8 mouse cellular contexts compared by ENCODE assay signal in the genomic region with DNA sequence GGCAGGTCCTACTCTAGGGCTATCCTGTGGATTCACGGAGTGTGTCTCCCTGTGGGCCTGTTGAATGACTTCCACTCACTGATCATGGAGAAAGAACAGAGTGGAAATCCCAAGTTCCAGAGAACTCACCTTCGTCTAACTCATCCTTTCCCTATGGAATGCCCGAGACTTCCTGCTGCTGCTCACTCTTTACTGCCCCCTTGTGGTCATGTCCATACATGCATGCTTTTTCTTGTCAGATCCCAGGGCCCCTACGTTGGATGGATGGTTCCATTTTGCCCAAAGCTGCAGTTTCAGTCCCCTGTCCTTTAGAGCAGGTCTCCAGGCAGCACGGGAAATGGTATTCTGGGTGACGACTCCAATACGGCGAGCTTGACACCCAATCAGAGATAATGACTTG. TPM values are rescaled to one million over a fixed set of nuclear protein-coding genes. Genes with fewer than 3 reads are reported as not detected.
DNase-seq lines count a peak whose midpoint lies in the region; ATAC-seq lines count a peak whose summit lies in the region.

No protein-coding gene starts in this region.

- no peaks in the 10 kb centered on the region for H3K27me3 ChIP-seq in forebrain, embryonic 10.5 days (ENCODE audit: poor library complexity, severe bottlenecking)
- H3K27me3 ChIP-seq in forebrain, embryonic 16.5 days (replicated peaks; ENCODE audit: control insufficient read depth, insufficient read depth, low read length): no peaks in the 10 kb centered on the region
- no peaks in the 10 kb centered on the region for H3K27me3 ChIP-seq in stomach, embryonic 14.5 days (ENCODE audit: control insufficient read depth, insufficient read depth, low read length)

- no peak for ATAC-seq in forebrain, embryonic 16.5 days
- ATAC-seq in megakaryocyte progenitor cell, adult 5-6 weeks (replicated peaks; ENCODE audit: poor library complexity): peak; percentile 48
- no peak for ATAC-seq in stomach, embryonic 14.5 days (ENCODE audit: insufficient number of reproducible peaks, insufficient read depth, low FRiP score, low read depth)

- H3K36me3 ChIP-seq in forebrain, embryonic 10.5 days (replicated peaks): peaks cover 47% of the 10 kb centered on the region
- H3K36me3 ChIP-seq in forebrain, embryonic 16.5 days (ENCODE audit: control insufficient read depth, insufficient read depth): peaks cover 5% of the 10 kb centered on the region; the same call in 1 of the 2 replicates
- peaks cover 29% of the 10 kb centered on the region for H3K36me3 ChIP-seq in stomach, embryonic 14.5 days (ENCODE audit: control insufficient read depth, insufficient read depth, low read length)

- H3K4me3 ChIP-seq in forebrain, embryonic 10.5 days: peak overlapping the region; percentile 11; the same call in 1 of the 2 replicates
- H3K4me3 ChIP-seq in forebrain, embryonic 16.5 days (replicated peaks; ENCODE audit: low read length): no peak overlapping the region
- no peak overlapping the region for H3K4me3 ChIP-seq in stomach, embryonic 14.5 days (ENCODE audit: low read depth, low read length)

- intact Hi-C loops in heart, postnatal 14 days (cut with DNase I): no loop called here

- peak overlapping the region; percentile 48; the same call in 1 of the 2 replicates for H3K27ac ChIP-seq in forebrain, embryonic 10.5 days
- H3K27ac ChIP-seq in forebrain, embryonic 16.5 days (ENCODE audit: low read length): no peak overlapping the region
- peak overlapping the region; percentile 21; the same call in 1 of the 2 replicates for H3K27ac ChIP-seq in stomach, embryonic 14.5 days (ENCODE audit: low read length)

- H3K4me2 ChIP-seq in forebrain, embryonic 16.5 days (ENCODE audit: low read length): no peak overlapping the region
- no peak overlapping the region for H3K4me2 ChIP-seq in stomach, embryonic 14.5 days (replicated peaks; ENCODE audit: low read depth, low read length)

- H3K9me3 ChIP-seq in forebrain, embryonic 10.5 days: no peaks in the 10 kb centered on the region
- H3K9me3 ChIP-seq in forebrain, embryonic 16.5 days (ENCODE audit: control insufficient read depth, low read length): no peaks in the 10 kb centered on the region
- H3K9me3 ChIP-seq in stomach, embryonic 14.5 days (ENCODE audit: control insufficient read depth, low read depth, low read length): no peaks in the 10 kb centered on the region

- H3K9ac ChIP-seq in forebrain, embryonic 16.5 days (replicated peaks; ENCODE audit: low read depth, low read length): no peak overlapping the region
- no peak overlapping the region for H3K9ac ChIP-seq in stomach, embryonic 14.5 days (replicated peaks; ENCODE audit: low read depth, low read length)

- peak; percentile 82 for DNase-seq in forebrain, embryonic 10.5 days (ENCODE audit: extremely low spot score, low spot score)
- peak; percentile 89 for DNase-seq in NIH3T3 (ENCODE audit: low read depth)
- peak; percentile 91 for DNase-seq in embryo, embryonic 10 days (ENCODE audit: low spot score)
- DNase-seq in heart, postnatal 14 days: peak; percentile 73 to 85
- peak; percentile 66 for DNase-seq in left cerebral cortex, adult 11 months (ENCODE audit: low spot score)

- WGBS in forebrain, embryonic 10.5 days: 12% methylated on average over 8 of the region's 8 CpGs
- WGBS in forebrain, embryonic 16.5 days: 6% methylated on average over 8 of the region's 8 CpGs
- 13% methylated on average over 8 of the region's 8 CpGs for WGBS in stomach, embryonic 14.5 days

- H3K4me1 ChIP-seq in forebrain, embryonic 10.5 days: peaks cover 22% of the 10 kb centered on the region
- peaks cover 10% of the 10 kb centered on the region for H3K4me1 ChIP-seq in forebrain, embryonic 16.5 days (replicated peaks; ENCODE audit: control insufficient read depth, insufficient read depth, low read length)
- peaks cover 9% of the 10 kb centered on the region; the same call in 1 of the 2 replicates for H3K4me1 ChIP-seq in stomach, embryonic 14.5 days (ENCODE audit: control insufficient read depth, insufficient read depth, low read length)

RNA-seq across cellular contexts. Expression of a gene that starts 3.0 kb away (rescaled TPM):
- 1,454 and 1,463 TPM in 2 replicates for polyA plus RNA-seq in forebrain, embryonic 10.5 days (2016; fragmentation: Nextera tagmentation; extraction: Ambion mirVana)
- polyA plus RNA-seq in forebrain, embryonic 16.5 days (2015; fragmentation: Nextera tagmentation; extraction: Ambion mirVana): 944 and 986 TPM in 2 replicates
- total RNA-seq in heart, postnatal 14 days (2021): 100 to 1,000 TPM; 645 to 715 TPM
- 3,223 and 3,257 TPM in 2 replicates for total RNA-seq in megakaryocyte progenitor cell, adult 5-6 weeks (2015)
- 1,603 and 2,013 TPM in 2 replicates for total RNA-seq in megakaryocyte progenitor cell, adult 5-6 weeks (2017)
- 1,866 and 1,880 TPM in 2 replicates for polyA plus RNA-seq in stomach, embryonic 14.5 days (2014; fragmentation: Nextera tagmentation; extraction: Ambion mirVana)

RNA-seq across cellular contexts. Expression of a gene that starts 8.8 kb away (rescaled TPM):
- 64.9 and 66.1 TPM in 2 replicates for polyA plus RNA-seq in forebrain, embryonic 10.5 days (2016; fragmentation: Nextera tagmentation; extraction: Ambion mirVana)
- 44.7 and 53.6 TPM in 2 replicates for polyA plus RNA-seq in forebrain, embryonic 16.5 days (2015; fragmentation: Nextera tagmentation; extraction: Ambion mirVana)
- 10 to 100 TPM; 45.1 to 46.6 TPM for total RNA-seq in heart, postnatal 14 days (2021)
- total RNA-seq in megakaryocyte progenitor cell, adult 5-6 weeks (2015): 17.5 and 17.7 TPM in 2 replicates
- 33.2 and 35.3 TPM in 2 replicates for total RNA-seq in megakaryocyte progenitor cell, adult 5-6 weeks (2017)
- polyA plus RNA-seq in stomach, embryonic 14.5 days (2014; fragmentation: Nextera tagmentation; extraction: Ambion mirVana): 42.3 TPM in 2 replicates

RNA-seq across cellular contexts. Expression of a gene that starts 49.7 kb away (rescaled TPM):
- polyA plus RNA-seq in forebrain, embryonic 10.5 days (2016; fragmentation: Nextera tagmentation; extraction: Ambion mirVana): 34.3 and 35.8 TPM in 2 replicates
- 20.6 and 22.5 TPM in 2 replicates for polyA plus RNA-seq in forebrain, embryonic 16.5 days (2015; fragmentation: Nextera tagmentation; extraction: Ambion mirVana)
- total RNA-seq in heart, postnatal 14 days (2021): 10 to 100 TPM; 52.4 to 54.2 TPM
- 40.4 and 52.8 TPM in 2 replicates for total RNA-seq in megakaryocyte progenitor cell, adult 5-6 weeks (2015)
- 69.6 and 73.0 TPM in 2 replicates for total RNA-seq in megakaryocyte progenitor cell, adult 5-6 weeks (2017)
- 15.9 and 17.7 TPM in 2 replicates for polyA plus RNA-seq in stomach, embryonic 14.5 days (2014; fragmentation: Nextera tagmentation; extraction: Ambion mirVana)
